Mouse (Mus musculus) kidney, adult 2 months (tissue): ENCODE results near the gene Vmn1r3.
"Not testable (repeated sequence)": the region's sequence is repeated elsewhere in the genome, so short reads cannot be mapped to it uniquely, and the experiment has no call there.

Experiments
- CTCF ChIP-seq: fragments of 200-500 bp; conservative IDR thresholded peaks from 2 replicates; pipeline ENCODE4 v1.5.1; 2011; ENCODE audit warnings: low read depth, mild to moderate bottlenecking, control low read depth, low read length, moderate library complexity, mixed read lengths; ENCODE audit not compliant: insufficient read depth, insufficient read length
- POLR2A ChIP-seq: fragments of 200-500 bp; IDR thresholded peaks from one replicate; pipeline ENCODE4 v1.6.1; 2011; ENCODE audit warnings: low read depth, low read length, control low read depth

GRCm38 (mm10) chr4:3176195-3176594 is 9.0 kb downstream of the Vmn1r3 start:
- TF ChIP-seq CTCF, POLR2A: not testable (repeated sequence)
